10 mouse cellular contexts compared by ENCODE assay signal in genomic region chr9:47587577-47588194, GRCm38 (mm10). TPM values are rescaled to one million over a fixed set of nuclear protein-coding genes. Genes with fewer than 3 reads are reported as not detected.
DNase-seq lines count a peak whose midpoint lies in the region; ATAC-seq and TF ChIP-seq lines count a peak whose summit lies in the region.
"Had no signal": no experiment of that assay in that cellular context is flagged by ENCODE, and none has a peak within 500 bp of the region (broad histone marks: within the 10 kb centered on the region; RNA-seq: fewer than 3 reads in every experiment).

No protein-coding gene starts in this region.

- no peak overlapping the region; the same call in 1 of the 2 replicates for H3K4me2 ChIP-seq in midbrain, postnatal 0 days (ENCODE audit: low read depth, low read length, poor library complexity, severe bottlenecking)
- no peak overlapping the region for H3K4me2 ChIP-seq in midbrain, embryonic 11.5 days
- H3K4me2 ChIP-seq in stomach, embryonic 16.5 days (ENCODE audit: low read depth, low read length): 0 out of 2 replicates have a peak overlapping the region, but pooled peaks have one; percentile 22

- ATAC-seq in midbrain, postnatal 0 days (ENCODE audit: low FRiP score): no peak
- no peak for ATAC-seq in midbrain, embryonic 11.5 days (ENCODE audit: low FRiP score)
- no peak; the same call in 1 of the 2 replicates for ATAC-seq in stomach, embryonic 16.5 days (ENCODE audit: insufficient read depth, low FRiP score)
- no peak for ATAC-seq in granulocyte monocyte progenitor cell, adult 5-6 weeks (replicated peaks; ENCODE audit: poor library complexity, severe bottlenecking)

- no peak overlapping the region for H3K27ac ChIP-seq in midbrain, postnatal 0 days (ENCODE audit: low read depth, low read length)
- no peak overlapping the region for H3K27ac ChIP-seq in midbrain, embryonic 11.5 days (ENCODE audit: low read depth, low read length)
- H3K27ac ChIP-seq in stomach, embryonic 16.5 days (ENCODE audit: low read length): no peak overlapping the region
- H3K27ac ChIP-seq: macrophage had no signal

- H3K36me3 ChIP-seq in midbrain, postnatal 0 days (ENCODE audit: insufficient read depth, low read length): no peaks in the 10 kb centered on the region
- H3K36me3 ChIP-seq in midbrain, embryonic 11.5 days (ENCODE audit: control insufficient read depth, insufficient read depth, low read length): no peaks in the 10 kb centered on the region
- no peaks in the 10 kb centered on the region for H3K36me3 ChIP-seq in stomach, embryonic 16.5 days (ENCODE audit: control insufficient read depth, insufficient read depth, low read length)

- peaks cover 9% of the 10 kb centered on the region for H3K4me1 ChIP-seq in midbrain, postnatal 0 days (ENCODE audit: insufficient read depth, low read length)
- H3K4me1 ChIP-seq in midbrain, embryonic 11.5 days (ENCODE audit: control insufficient read depth, insufficient read depth, low read length): peaks cover 6% of the 10 kb centered on the region
- peaks cover 8% of the 10 kb centered on the region; the same call in 1 of the 2 replicates for H3K4me1 ChIP-seq in stomach, embryonic 16.5 days (ENCODE audit: control insufficient read depth, insufficient read depth, low read length)

- H3K9me3 ChIP-seq in midbrain, postnatal 0 days (ENCODE audit: low read length): no peaks in the 10 kb centered on the region
- no peaks in the 10 kb centered on the region for H3K9me3 ChIP-seq in midbrain, embryonic 11.5 days (ENCODE audit: control insufficient read depth, low read length)
- no peaks in the 10 kb centered on the region for H3K9me3 ChIP-seq in stomach, embryonic 16.5 days (replicated peaks; ENCODE audit: control insufficient read depth, low read length)

- H3K4me3 ChIP-seq in midbrain, postnatal 0 days (ENCODE audit: low read depth, low read length): no peak overlapping the region
- no peak overlapping the region for H3K4me3 ChIP-seq in midbrain, embryonic 11.5 days (ENCODE audit: low read depth, low read length)
- H3K4me3 ChIP-seq in stomach, embryonic 16.5 days (replicated peaks; ENCODE audit: low read length): no peak overlapping the region

- no peak overlapping the region for H3K9ac ChIP-seq in midbrain, postnatal 0 days (replicated peaks; ENCODE audit: low read length, poor library complexity, severe bottlenecking)
- no peak overlapping the region for H3K9ac ChIP-seq in midbrain, embryonic 11.5 days (ENCODE audit: low read length)
- peak overlapping the region; percentile 31; the same call in 1 of the 2 replicates for H3K9ac ChIP-seq in stomach, embryonic 16.5 days (ENCODE audit: low read length)

- DNase-seq in embryo, embryonic 10 days (ENCODE audit: low spot score): peak; percentile 42
- no peak for DNase-seq in embryo, embryonic 9.5 days (ENCODE audit: extremely low spot score)
- DNase-seq in midbrain, postnatal 0 days (ENCODE audit: low spot score): peak; percentile 34
- DNase-seq in midbrain, embryonic 11.5 days (ENCODE audit: low spot score, missing footprints): no peak
- DNase-seq in forelimb bud, embryonic 11.5 days (ENCODE audit: low read depth, low spot score): peak; percentile 71
- peak; percentile 40 for DNase-seq in layer of hippocampus, adult 9-10 months (ENCODE audit: low spot score)

- H3K27me3 ChIP-seq in midbrain, postnatal 0 days (ENCODE audit: insufficient read depth, low read length): no peaks in the 10 kb centered on the region
- H3K27me3 ChIP-seq in midbrain, embryonic 11.5 days (ENCODE audit: control insufficient read depth, insufficient read depth, low read length): no peaks in the 10 kb centered on the region
- H3K27me3 ChIP-seq in stomach, embryonic 16.5 days (ENCODE audit: control insufficient read depth, insufficient read depth, low read length): no peaks in the 10 kb centered on the region; the same call in 1 of the 2 replicates
- H3K27me3 ChIP-seq: CH12.LX had no signal

- peak; percentile 72 for TF ChIP-seq CTCF in midbrain, postnatal 0 days (IDR thresholded peaks at IDR 0.05)

- WGBS in midbrain, postnatal 0 days: 50% methylated on average over 7 of the region's 7 CpGs
- WGBS in midbrain, embryonic 11.5 days: 68% methylated on average over 7 of the region's 7 CpGs
- 46% methylated on average over 7 of the region's 7 CpGs for WGBS in stomach, embryonic 16.5 days

RNA-seq across cellular contexts. Expression of gene Cadm1, which starts 57.7 kb away (rescaled TPM):
- total RNA-seq in midbrain, postnatal 0 days (2014; rRNA removed): 200 and 232 TPM in 2 replicates
- 344 and 367 TPM in 2 replicates for polyA plus RNA-seq in midbrain, postnatal 0 days (2015; fragmentation: Nextera tagmentation; extraction: Ambion mirVana)
- 87.3 and 90.9 TPM in 2 replicates for polyA plus RNA-seq in midbrain, embryonic 11.5 days (2014; fragmentation: Nextera tagmentation; extraction: Ambion mirVana)
- 41.3 and 44.8 TPM in 2 replicates for polyA plus RNA-seq in stomach, embryonic 16.5 days (2015; fragmentation: Nextera tagmentation; extraction: Ambion mirVana)
- total RNA-seq in granulocyte monocyte progenitor cell, adult 5-6 weeks (2014; fragmentation: Nextera tagmentation): not detected in 2 replicates
- not detected in 2 replicates for total RNA-seq in granulocyte monocyte progenitor cell, adult 5-6 weeks (2017)
- total RNA-seq: CH12.LX had no signal

Comparison
In these comparisons a context has a peak if more than half of its experiments do, and no peak if none do; other contexts are left out.
1. DNase-seq: peak in embryo, embryonic 10 days (single experiment), midbrain, postnatal 0 days (single experiment), forelimb bud, embryonic 11.5 days (single experiment) and layer of hippocampus, adult 9-10 months (single experiment); none in embryo, embryonic 9.5 days (single experiment) and midbrain, embryonic 11.5 days (single experiment).